Mouse (Mus musculus) kidney, adult 2 months (tissue): ENCODE measurements around the gene Prkn. TPM values are rescaled to one million over a fixed set of nuclear protein-coding genes. Genes with fewer than 3 reads are reported as not detected.

Experiments
- DNase-seq: peaks from one replicate; pipeline ENCODE4 v3.0.0; 2021
- H3K27ac ChIP-seq: fragments of 200-500 bp; 2 replicates; pipeline ENCODE4 v1.5.1; 2012; ENCODE audit warnings: low read depth, low read length, control low read depth, inconsistent platforms; ENCODE audit not compliant: insufficient read depth
- H3K27me3 ChIP-seq: fragments of 200-500 bp; replicated peaks from 2 replicates; pipeline ENCODE4 v1.6.1; 2012; ENCODE audit warnings: mild to moderate bottlenecking, moderate library complexity, low read length, inconsistent platforms; ENCODE audit not compliant: control insufficient read depth, insufficient read depth
- H3K36me3 ChIP-seq: fragments of 200-500 bp; 2 replicates; pipeline ENCODE4 v1.6.1; 2012; ENCODE audit warnings: mild to moderate bottlenecking, moderate library complexity, low read length, inconsistent platforms; ENCODE audit not compliant: control insufficient read depth, insufficient read depth
- H3K4me1 ChIP-seq: fragments of 200-500 bp; 2 replicates; pipeline ENCODE4 v1.6.1; 2011; ENCODE audit warnings: low read length; ENCODE audit not compliant: control insufficient read depth, insufficient read depth
- H3K4me3 ChIP-seq: fragments of 200-500 bp; 2 replicates; pipeline ENCODE4 v1.5.1; 2011; ENCODE audit warnings: mild to moderate bottlenecking, low read depth, low read length, control low read depth; ENCODE audit not compliant: insufficient read depth
- CTCF ChIP-seq: fragments of 200-500 bp; conservative IDR thresholded peaks from 2 replicates; pipeline ENCODE4 v1.5.1; 2011; ENCODE audit warnings: low read depth, mild to moderate bottlenecking, control low read depth, low read length, moderate library complexity, mixed read lengths; ENCODE audit not compliant: insufficient read depth, insufficient read length
- POLR2A ChIP-seq: fragments of 200-500 bp; IDR thresholded peaks from one replicate; pipeline ENCODE4 v1.6.1; 2011; ENCODE audit warnings: low read depth, low read length, control low read depth
- WGBS: fragments of 180-500 bp; shearing (Covaris S2); methylation state at CpG from one replicate; pipeline ENCODE4 v1.1.7; 2018; 5-methylcytosine and 5-hydroxymethylcytosine counted together
- polyA plus RNA-seq: library from polyadenylated mRNA; depleted of rRNA; stranded (reverse); fragments of >200 nt; gene quantifications from 2 replicates; pipeline ENCODE4 v1.2.3, GENCODE M21; 2012

The Prkn gene
- polyA plus RNA-seq, 1 experiment = 6.1 TPM

DNA sequence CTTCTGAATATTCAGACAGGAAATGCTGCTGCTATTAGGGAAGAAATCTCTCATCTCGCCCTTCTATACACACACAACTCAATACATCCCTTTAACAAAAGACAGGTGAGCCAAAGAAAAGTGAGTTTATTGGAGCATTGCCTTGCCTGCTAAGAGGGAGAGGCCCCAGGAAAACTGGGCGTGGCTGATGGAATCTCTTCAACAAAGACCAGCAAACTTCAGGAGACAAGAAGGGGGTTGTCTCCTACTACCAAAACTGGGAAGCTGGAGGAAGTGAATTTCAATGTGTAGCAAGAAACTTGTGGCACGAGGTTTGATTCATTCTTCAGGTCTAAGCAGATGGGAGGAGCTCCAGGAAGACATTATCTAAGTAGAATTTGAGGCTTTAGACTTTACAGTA lies 989.3 kb downstream of the Prkn start:
- no peaks in the 10 kb centered on the region for H3K36me3 ChIP-seq
- no peak overlapping the region for H3K27ac ChIP-seq
- WGBS = 69% methylated on average over 3 of the region's 3 CpGs
- no peak for TF ChIP-seq POLR2A
- no peak for TF ChIP-seq CTCF
- no peak overlapping the region for H3K4me3 ChIP-seq
- no peaks in the 10 kb centered on the region for H3K4me1 ChIP-seq
- DNase-seq = no peak
- no peaks in the 10 kb centered on the region for H3K27me3 ChIP-seq

DNA sequence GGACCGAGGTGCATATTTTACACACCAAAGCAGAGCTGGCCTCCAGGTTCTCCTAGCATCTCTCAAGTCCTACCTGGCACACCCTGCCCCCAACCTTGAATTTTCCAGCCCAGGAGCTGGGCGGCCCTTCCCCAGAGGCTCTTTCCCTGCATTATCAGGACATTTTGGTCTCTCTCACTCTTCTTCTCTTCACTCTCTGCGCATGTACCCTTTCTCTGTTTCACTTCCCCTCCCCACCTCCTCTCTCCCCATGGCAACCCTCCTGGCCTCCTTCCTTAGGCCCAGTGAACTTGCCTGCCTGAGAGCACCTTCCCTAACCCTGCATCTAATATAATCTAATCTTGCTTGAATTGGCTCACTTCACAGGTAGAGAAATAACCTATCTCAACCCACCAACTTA lies 996.9 kb downstream of the Prkn start:
- TF ChIP-seq CTCF = no peak
- TF ChIP-seq POLR2A = no peak
- Histone ChIP-seq H3K27ac (no peak overlapping the region), H3K27me3 (no peaks in the 10 kb centered on the region), H3K4me1 (no peaks in the 10 kb centered on the region), H3K36me3 (no peaks in the 10 kb centered on the region), H3K4me3 (no peak overlapping the region)
- no peak for DNase-seq
- 89% methylated on average over 3 of the region's 3 CpGs for WGBS

DNA sequence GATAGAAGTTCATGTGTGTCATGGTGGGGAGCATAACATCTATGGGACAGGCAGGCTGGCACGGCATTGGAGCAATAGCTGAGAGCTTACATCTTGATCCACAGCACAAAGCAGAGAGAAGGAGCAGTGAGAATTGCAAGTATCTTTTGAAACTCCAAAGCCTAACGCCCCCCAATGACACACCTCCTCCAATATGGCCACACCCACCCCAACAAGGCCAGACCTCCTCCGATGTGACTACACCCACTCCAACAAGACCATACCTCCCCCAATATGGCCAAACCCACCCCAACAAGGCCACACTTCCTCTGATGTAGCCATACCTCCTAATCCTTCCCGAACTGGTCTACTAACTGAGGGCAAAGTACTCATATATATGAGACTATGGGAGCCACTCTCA lies 1004.3 kb downstream of the Prkn start:
- H3K4me3 ChIP-seq = no peak overlapping the region
- 94% methylated on average over 4 of the region's 4 CpGs for WGBS
- no peak for DNase-seq
- H3K4me1 ChIP-seq = no peaks in the 10 kb centered on the region
- H3K27ac ChIP-seq = no peak overlapping the region
- no peaks in the 10 kb centered on the region for H3K27me3 ChIP-seq
- H3K36me3 ChIP-seq = no peaks in the 10 kb centered on the region
- TF ChIP-seq POLR2A = no peak
- TF ChIP-seq CTCF = no peak

DNA sequence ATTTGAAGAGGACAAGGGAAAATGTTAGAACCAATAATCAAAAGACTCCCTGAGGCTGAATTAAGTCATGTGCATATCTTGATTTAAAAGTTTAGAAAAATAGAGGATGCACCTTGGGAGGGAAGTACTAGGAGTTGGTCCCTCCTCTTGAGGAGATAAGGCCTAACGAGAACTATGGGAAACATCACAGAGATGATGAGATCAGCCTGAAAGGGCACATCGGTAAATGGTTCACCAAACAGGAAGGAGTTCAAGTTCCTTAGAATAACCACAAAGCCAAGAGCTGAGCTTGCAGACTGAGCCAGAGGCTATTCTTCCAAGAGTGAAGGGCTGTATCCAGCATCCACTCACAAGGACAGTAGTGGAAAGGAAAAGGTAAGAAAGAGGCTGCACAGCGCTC lies 1004.8 kb downstream of the Prkn start:
- no peaks in the 10 kb centered on the region for H3K4me1 ChIP-seq
- no peak overlapping the region for H3K27ac ChIP-seq
- no peaks in the 10 kb centered on the region for H3K36me3 ChIP-seq
- no peak overlapping the region for H3K4me3 ChIP-seq
- H3K27me3 ChIP-seq = no peaks in the 10 kb centered on the region
- no peak for DNase-seq
- 59% methylated on average over 3 of the region's 3 CpGs for WGBS
- TF ChIP-seq CTCF (no peak), POLR2A (no peak)

DNA sequence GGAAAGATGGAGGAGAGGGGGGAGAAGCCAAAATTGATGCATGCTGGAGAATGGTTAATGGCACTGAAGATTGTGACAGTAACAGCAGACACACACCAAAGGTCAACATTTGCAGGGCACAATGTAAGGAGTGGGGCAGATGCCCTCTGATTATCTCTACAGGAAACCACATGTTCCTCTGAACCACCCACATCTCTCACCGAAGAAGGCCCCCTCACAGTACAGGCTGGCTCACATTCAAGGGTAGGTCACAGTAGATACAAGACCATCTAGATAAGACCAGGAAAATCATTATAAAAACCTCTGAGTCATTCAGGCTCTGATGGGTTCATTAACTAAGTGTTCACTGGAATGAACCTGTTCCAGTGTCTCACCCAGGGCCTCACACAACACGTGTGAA lies 1005.3 kb downstream of the Prkn start:
- WGBS = 63% methylated on average over 2 of the region's 2 CpGs

DNA sequence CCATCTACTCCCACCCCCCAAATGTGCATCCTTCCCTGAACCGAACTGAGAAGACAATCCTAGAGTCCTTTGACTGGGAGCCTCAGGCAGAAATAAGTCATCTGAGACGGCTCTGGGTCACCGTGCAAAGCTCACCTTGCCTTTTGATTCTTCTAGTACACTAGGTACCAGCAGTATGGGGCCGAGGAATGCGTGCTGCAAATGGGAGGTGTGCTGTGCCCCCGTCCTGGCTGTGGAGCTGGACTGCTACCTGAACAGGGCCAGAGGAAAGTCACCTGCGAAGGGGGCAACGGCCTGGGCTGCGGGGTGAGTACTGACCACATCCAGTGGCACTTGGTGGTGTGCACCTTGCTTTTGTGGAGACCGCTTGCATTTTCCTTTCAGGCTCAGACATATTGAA lies 1014.4 kb downstream of the Prkn start:
- 62% methylated on average over 10 of the region's 10 CpGs for WGBS
- Histone ChIP-seq H3K27me3 (no peaks in the 10 kb centered on the region), H3K27ac (no peak overlapping the region), H3K4me3 (no peak overlapping the region), H3K36me3 (no peaks in the 10 kb centered on the region), H3K4me1 (no peaks in the 10 kb centered on the region)
- no peak for TF ChIP-seq CTCF
- no peak for TF ChIP-seq POLR2A
- DNase-seq = peak; percentile 56

More for the DNA sequence above, 1005.3 kb downstream of the Prkn start:
- Histone ChIP-seq H3K4me3 (no peak overlapping the region), H3K27me3 (no peaks in the 10 kb centered on the region), H3K4me1 (no peaks in the 10 kb centered on the region), H3K27ac (no peak overlapping the region), H3K36me3 (no peaks in the 10 kb centered on the region)
- TF ChIP-seq CTCF (no peak), POLR2A (no peak)
- no peak for DNase-seq

DNA sequence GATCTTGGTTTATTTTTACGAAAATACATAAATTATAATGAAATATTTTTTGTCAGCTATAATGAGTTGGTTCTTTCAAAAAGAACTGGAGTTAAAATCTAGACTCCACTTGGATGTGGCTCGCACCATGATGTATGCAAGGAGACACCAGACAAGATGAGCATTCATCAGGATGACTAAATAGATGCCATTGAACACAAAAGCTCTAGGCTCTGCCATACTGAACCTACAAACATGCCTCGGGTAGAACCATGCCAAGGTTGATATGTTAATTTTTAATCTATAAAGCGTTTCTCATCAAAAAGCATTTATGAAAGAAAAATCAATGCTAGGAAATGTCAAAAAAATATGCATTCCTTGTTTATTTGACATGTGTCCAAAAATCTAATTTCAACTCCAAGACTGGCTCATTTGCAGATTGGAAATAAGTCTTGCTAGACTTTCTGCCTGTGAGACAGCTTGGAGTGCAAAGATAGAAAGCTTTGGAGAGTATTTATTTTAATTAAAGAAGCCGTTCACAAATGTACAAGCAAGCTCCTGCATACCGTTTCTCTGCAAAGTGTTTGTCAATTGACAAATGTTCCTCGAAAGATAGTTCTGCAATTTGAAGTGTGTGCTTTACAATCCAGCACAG lies 1018.7 kb downstream of the Prkn start:
- 83% methylated on average over 7 of the region's 7 CpGs for WGBS
- no peaks in the 10 kb centered on the region for H3K36me3 ChIP-seq
- H3K4me3 ChIP-seq = no peak overlapping the region
- H3K27me3 ChIP-seq = no peaks in the 10 kb centered on the region
- H3K27ac ChIP-seq = no peak overlapping the region
- DNase-seq = no peak
- H3K4me1 ChIP-seq = no peaks in the 10 kb centered on the region
- TF ChIP-seq POLR2A (no peak), CTCF (no peak)

DNA sequence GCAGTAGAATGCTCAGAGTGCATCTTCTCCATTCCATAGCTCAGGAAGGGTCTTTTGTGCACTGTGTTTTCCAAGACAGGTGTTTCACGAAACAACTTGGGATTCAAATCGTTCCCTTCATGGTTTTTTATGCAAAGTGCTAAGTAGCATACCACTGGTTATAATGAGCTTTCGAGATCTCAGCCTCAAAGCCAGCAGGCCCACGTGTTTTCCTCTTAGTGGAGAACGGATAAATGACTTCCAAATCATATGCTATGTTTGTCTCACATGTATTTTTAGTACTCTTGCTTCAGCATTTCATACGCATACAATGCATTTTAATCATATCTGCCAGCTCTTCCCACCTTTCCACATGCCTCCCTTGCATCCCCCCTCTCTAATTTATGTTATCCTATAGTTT lies 1021.0 kb downstream of the Prkn start:
- no peaks in the 10 kb centered on the region for H3K27me3 ChIP-seq
- WGBS = 92% methylated on average over 6 of the region's 6 CpGs
- H3K27ac ChIP-seq = no peak overlapping the region
- no peaks in the 10 kb centered on the region for H3K36me3 ChIP-seq
- no peak overlapping the region for H3K4me3 ChIP-seq
- no peaks in the 10 kb centered on the region for H3K4me1 ChIP-seq
- DNase-seq = no peak
- TF ChIP-seq POLR2A (no peak), CTCF (no peak)
